10 mouse cellular contexts compared by ENCODE assay signal in genomic region chr1:88559258-88559657, GRCm38 (mm10). TPM values are rescaled to one million over a fixed set of nuclear protein-coding genes. Genes with fewer than 3 reads are reported as not detected.
A peak's percentile ranks its signal among the peaks of the same experiment; 100 is the strongest.
DNase-seq lines count a peak whose midpoint lies in the region; ATAC-seq and TF ChIP-seq lines count a peak whose summit lies in the region.
"Had no signal": no experiment of that assay in that cellular context is flagged by ENCODE, and none has a peak within 500 bp of the region (broad histone marks: within the 10 kb centered on the region; RNA-seq: fewer than 3 reads in every experiment).

No protein-coding gene starts in this region.

- no peaks in the 10 kb centered on the region for H3K27me3 ChIP-seq in kidney, adult 2 months (replicated peaks; ENCODE audit: control insufficient read depth, insufficient read depth, low read length)
- no peaks in the 10 kb centered on the region for H3K27me3 ChIP-seq in limb, embryonic 10.5 days (ENCODE audit: low read depth, poor library complexity, severe bottlenecking)
- H3K27me3 ChIP-seq in stomach, embryonic 14.5 days (ENCODE audit: control insufficient read depth, insufficient read depth, low read length), result no peaks in the 10 kb centered on the region
- H3K27me3 ChIP-seq: forebrain, embryonic 12.5 days had no signal

- H3K4me2 ChIP-seq in stomach, embryonic 14.5 days (replicated peaks; ENCODE audit: low read depth, low read length), result no peak overlapping the region; the same call in 1 of the 2 replicates
- H3K4me2 ChIP-seq: forebrain, embryonic 12.5 days had no signal

- H3K4me3 ChIP-seq in kidney, adult 2 months (ENCODE audit: insufficient read depth, low read depth, low read length), result no peak overlapping the region
- no peak overlapping the region; the same call in 1 of the 2 replicates for H3K4me3 ChIP-seq in limb, embryonic 10.5 days
- H3K4me3 ChIP-seq in stomach, embryonic 14.5 days (ENCODE audit: low read depth, low read length), result no peak overlapping the region
- H3K4me3 ChIP-seq: forebrain, embryonic 12.5 days had no signal

- no peaks in the 10 kb centered on the region for H3K36me3 ChIP-seq in kidney, adult 2 months (ENCODE audit: control insufficient read depth, insufficient read depth, low read length)
- H3K36me3 ChIP-seq in limb, embryonic 10.5 days, result no peaks in the 10 kb centered on the region
- H3K36me3 ChIP-seq in stomach, embryonic 14.5 days (ENCODE audit: control insufficient read depth, insufficient read depth, low read length), result no peaks in the 10 kb centered on the region
- H3K36me3 ChIP-seq: forebrain, embryonic 12.5 days had no signal

- peak; percentile 60; the same call in 1 of the 2 replicates for ATAC-seq in stomach, embryonic 14.5 days (ENCODE audit: insufficient number of reproducible peaks, insufficient read depth, low FRiP score, low read depth)

- 20% methylated on average over 7 of the region's 7 CpGs for WGBS in kidney, adult 2 months
- 7% methylated on average over 7 of the region's 7 CpGs for WGBS in limb, embryonic 10.5 days
- 4% methylated on average over 7 of the region's 7 CpGs for WGBS in stomach, embryonic 14.5 days

- no peak for TF ChIP-seq CTCF in kidney, adult 2 months (conservative IDR thresholded peaks at IDR 0.05; ENCODE audit: insufficient read depth, insufficient read length, low read depth, low read length)
- no peak for TF ChIP-seq CTCF in brain, embryonic 14.5 days (IDR thresholded peaks at IDR 0.05; ENCODE audit: borderline replicate concordance, extremely low read depth, insufficient read depth, insufficient read length)

- DNase-seq in kidney, postnatal 4 days, result peak; percentile 66 to 74
- DNase-seq in kidney, adult 2 months, result no peak
- peak; percentile 58 for DNase-seq in brain, embryonic 14.5 days (ENCODE audit: low read depth)
- peak; percentile 38 for DNase-seq in limb, embryonic 10.5 days (ENCODE audit: low spot score)
- DNase-seq in cerebellum, adult 8-10 months, result no peak
- DNase-seq in urinary bladder, postnatal 10 days (ENCODE audit: low spot score), result no peak
- DNase-seq: layer of hippocampus, postnatal 36 days had no signal

- no peak for TF ChIP-seq POLR2A in kidney, adult 2 months (IDR thresholded peaks at IDR 0.05; ENCODE audit: low read depth, low read length)
- TF ChIP-seq POLR2A in brain, embryonic 14.5 days (IDR thresholded peaks at IDR 0.05; ENCODE audit: borderline replicate concordance, extremely low read depth, insufficient read depth, insufficient read length, poor library complexity, severe bottlenecking), result no peak

- H3K4me1 ChIP-seq in kidney, adult 2 months (ENCODE audit: control insufficient read depth, insufficient read depth, low read length), result no peaks in the 10 kb centered on the region
- peaks cover 13% of the 10 kb centered on the region for H3K4me1 ChIP-seq in limb, embryonic 10.5 days
- H3K4me1 ChIP-seq in stomach, embryonic 14.5 days (ENCODE audit: control insufficient read depth, insufficient read depth, low read length), result peaks cover 12% of the 10 kb centered on the region

- H3K9me3 ChIP-seq in limb, embryonic 10.5 days (replicated peaks), result no peaks in the 10 kb centered on the region
- H3K9me3 ChIP-seq in stomach, embryonic 14.5 days (ENCODE audit: control insufficient read depth, low read depth, low read length), result no peaks in the 10 kb centered on the region
- H3K9me3 ChIP-seq: forebrain, embryonic 12.5 days had no signal

- H3K9ac ChIP-seq in stomach, embryonic 14.5 days (replicated peaks; ENCODE audit: low read depth, low read length), result no peak overlapping the region
- H3K9ac ChIP-seq: forebrain, embryonic 12.5 days had no signal

- no peak overlapping the region for H3K27ac ChIP-seq in kidney, adult 2 months (ENCODE audit: insufficient read depth, low read depth, low read length)
- H3K27ac ChIP-seq in limb, embryonic 10.5 days, result no peak overlapping the region
- H3K27ac ChIP-seq in stomach, embryonic 14.5 days (ENCODE audit: low read length), result no peak overlapping the region
- H3K27ac ChIP-seq: forebrain, embryonic 12.5 days had no signal

RNA-seq across cellular contexts. Expression of gene Glrp1, which starts 49.4 kb away (rescaled TPM):
- polyA plus RNA-seq in kidney, adult 2 months (2012; rRNA removed), result not detected in 2 replicates
- polyA plus RNA-seq in brain, embryonic 14.5 days (2012; rRNA removed), result 0.04 TPM in 1 of 2 replicates, not detected in the other
- not detected in 2 replicates for polyA plus RNA-seq in limb, embryonic 10.5 days (2016; fragmentation: Nextera tagmentation; extraction: Ambion mirVana)
- not detected in 2 replicates for polyA plus RNA-seq in stomach, embryonic 14.5 days (2014; fragmentation: Nextera tagmentation; extraction: Ambion mirVana)
- polyA plus RNA-seq: forebrain, embryonic 12.5 days; neural tube, embryonic 14.5 days had no signal

Comparison
In these comparisons a context has a peak if more than half of its experiments do, and no peak if none do; other contexts are left out.
1. DNase-seq: peak in kidney, postnatal 4 days (2 of 2), brain, embryonic 14.5 days (single experiment) and limb, embryonic 10.5 days (single experiment); none in kidney, adult 2 months (single experiment), cerebellum, adult 8-10 months (single experiment) and urinary bladder, postnatal 10 days (single experiment).